Mouse (Mus musculus) forebrain, embryonic 10.5 days (tissue): ENCODE results near the gene Dnajc13. TPM values are rescaled to one million over a fixed set of nuclear protein-coding genes. Genes with fewer than 3 reads are reported as not detected.

ENCODE experiments used
- polyA plus RNA-seq: library from polyadenylated mRNA; unstranded; fragments of >200 nt; fragmentation: Nextera tagmentation; extraction: Ambion mirVana; gene quantifications from 2 replicates; pipeline ENCODE4 v1.2.1, GENCODE M21; 2016

Dnajc13 gene
- polyA plus RNA-seq, 1 experiment from 2014 or later = 20.5 TPM

Other genes starting within 250 kb of the Dnajc13 start
- gene Gm28305, start 222.3 kb downstream of the Dnajc13 start, polyA plus RNA-seq = not detected in 2 replicates
- gene Uba5, start 199.8 kb downstream of the Dnajc13 start, polyA plus RNA-seq = 42.8 and 43.0 TPM in 2 replicates
- gene Acad11, start 199.6 kb downstream of the Dnajc13 start, polyA plus RNA-seq = 8.6 and 9.0 TPM in 2 replicates
- 0.46 and 0.54 TPM in 2 replicates for gene Ackr4, start 136.0 kb downstream of the Dnajc13 start, polyA plus RNA-seq
- gene Acpp, start 74.8 kb upstream of the Dnajc13 start, polyA plus RNA-seq = 0.12 and 0.36 TPM in 2 replicates